Mouse (Mus musculus) embryonic facial prominence, embryonic 14.5 days (tissue): Measurements from ENCODE around the gene Kcnq4. TPM values are rescaled to one million over a fixed set of nuclear protein-coding genes. Genes with fewer than 3 reads are reported as not detected.

ENCODE experiments used
- ATAC-seq: fragments of 200-750 bp; cut with Nextera tagmentation; 2 replicates; pipeline ENCODE4 v1.8.0; 2017; ENCODE audit warnings: low read depth, moderate number of reproducible peaks, moderate TSS enrichment
- DNase-seq: peaks from one replicate; pipeline ENCODE4 v3.0.0-alpha.2; 2015; ENCODE audit warnings: low spot score
- H3K27ac ChIP-seq: fragments of 300-500 bp; sonication (generic); replicated peaks from 2 replicates; pipeline ENCODE4 v1.5.1; 2014; ENCODE audit warnings: low read depth, mild to moderate bottlenecking, low read length, moderate library complexity
- H3K27me3 ChIP-seq: fragments of 300-500 bp; sonication (generic); replicated peaks from 2 replicates; pipeline ENCODE4 v1.6.1; 2014; ENCODE audit warnings: low read length; ENCODE audit not compliant: control insufficient read depth, insufficient read depth
- H3K36me3 ChIP-seq: fragments of 300-500 bp; sonication (generic); 2 replicates; pipeline ENCODE4 v1.6.1; 2014; ENCODE audit warnings: low read length, mixed read lengths; ENCODE audit not compliant: control insufficient read depth, insufficient read depth
- H3K4me1 ChIP-seq: fragments of 300-500 bp; sonication (generic); 2 replicates; pipeline ENCODE4 v1.6.1; 2014; ENCODE audit warnings: antibody characterized with exemption, low read length; ENCODE audit not compliant: control insufficient read depth, insufficient read depth
- H3K4me2 ChIP-seq: fragments of 300-500 bp; sonication (generic); 2 replicates; pipeline ENCODE4 v1.6.1; 2014; ENCODE audit warnings: low read depth, mild to moderate bottlenecking, low read length, moderate library complexity, mixed read lengths
- H3K4me3 ChIP-seq: fragments of 300-500 bp; sonication (generic); 2 replicates; pipeline ENCODE4 v1.5.1; 2014; ENCODE audit warnings: low read depth, mild to moderate bottlenecking, low read length
- H3K9ac ChIP-seq: fragments of 300-500 bp; sonication (generic); 2 replicates; pipeline ENCODE4 v1.6.1; 2014; ENCODE audit warnings: low read depth, mild to moderate bottlenecking, low read length, moderate library complexity, mixed read lengths
- H3K9me3 ChIP-seq: fragments of 300-500 bp; sonication (generic); 2 replicates; pipeline ENCODE4 v1.6.1; 2016; ENCODE audit warnings: low read length; ENCODE audit not compliant: control insufficient read depth
- WGBS: fragments of 180-500 bp; shearing (Covaris S2); extraction: QIAGEN DNeasy Blood & Tissue Kit; methylation state at CpG from one replicate; pipeline ENCODE4 v1.1.7; 2014; 5-methylcytosine and 5-hydroxymethylcytosine counted together
- polyA plus RNA-seq: library from polyadenylated mRNA; unstranded; fragments of >200 nt; fragmentation: Nextera tagmentation; extraction: Ambion mirVana; gene quantifications from 2 replicates; pipeline ENCODE4 v1.2.1, GENCODE M21; 2014

Kcnq4 gene
- polyA plus RNA-seq, 1 experiment from 2014 or later, result 3.2 TPM

GRCm38 (mm10) chr4:120697799-120698484, 50.5 kb downstream of the Kcnq4 start:
- H3K9me3 ChIP-seq, result no peaks in the 10 kb centered on the region
- no peak for DNase-seq
- peak overlapping the region; percentile 28; the same call in 1 of the 2 replicates for H3K4me2 ChIP-seq
- H3K36me3 ChIP-seq, result no peaks in the 10 kb centered on the region
- H3K4me1 ChIP-seq, result no peaks in the 10 kb centered on the region
- no peak overlapping the region for H3K4me3 ChIP-seq
- peaks cover 19% of the 10 kb centered on the region for H3K27me3 ChIP-seq
- H3K27ac ChIP-seq, result no peak overlapping the region
- 18% methylated on average over 32 of the region's 35 CpGs for WGBS
- ATAC-seq, result no peak
- no peak overlapping the region for H3K9ac ChIP-seq

- H3K9ac ChIP-seq, result no peak overlapping the region
- H3K4me2 ChIP-seq, result no peak overlapping the region
- peaks cover 19% of the 10 kb centered on the region for H3K27me3 ChIP-seq
- 94% methylated on average over 8 of the region's 8 CpGs for WGBS
- ATAC-seq, result no peak
- H3K4me3 ChIP-seq, result no peak overlapping the region
- DNase-seq, result no peak
- no peaks in the 10 kb centered on the region for H3K9me3 ChIP-seq
- H3K4me1 ChIP-seq, result no peaks in the 10 kb centered on the region
- H3K27ac ChIP-seq, result no peak overlapping the region
- H3K36me3 ChIP-seq, result no peaks in the 10 kb centered on the region
Measured at GRCm38 (mm10) chr4:120697353-120697752, 51.1 kb downstream of the Kcnq4 start.

GRCm38 (mm10) chr4:120692717-120693116, 55.7 kb downstream of the Kcnq4 start:
- no peaks in the 10 kb centered on the region for H3K36me3 ChIP-seq
- no peak overlapping the region for H3K27ac ChIP-seq
- H3K4me1 ChIP-seq, result no peaks in the 10 kb centered on the region
- 0 out of 2 replicates have a peak, but pooled peaks cover 5% of the 10 kb centered on the region for H3K27me3 ChIP-seq
- no peak overlapping the region for H3K9ac ChIP-seq
- H3K4me2 ChIP-seq, result no peak overlapping the region
- no peak overlapping the region for H3K4me3 ChIP-seq
- 41% methylated on average over 10 of the region's 10 CpGs for WGBS
- DNase-seq, result peak; percentile 48
- H3K9me3 ChIP-seq, result no peaks in the 10 kb centered on the region
- ATAC-seq, result no peak

GRCm38 (mm10) chr4:120689317-120689716, 59.1 kb downstream of the Kcnq4 start:
- no peak overlapping the region for H3K4me2 ChIP-seq
- WGBS, result 63% methylated on average over 6 of the region's 6 CpGs
- no peak for ATAC-seq

GRCm38 (mm10) chr4:120687282-120687681, 61.1 kb downstream of the Kcnq4 start:
- H3K36me3 ChIP-seq, result no peaks in the 10 kb centered on the region
- H3K27me3 ChIP-seq, result no peaks in the 10 kb centered on the region
- 37% methylated on average over 6 of the region's 6 CpGs for WGBS
- H3K27ac ChIP-seq, result no peak overlapping the region
- H3K4me2 ChIP-seq, result no peak overlapping the region
- ATAC-seq, result no peak
- no peaks in the 10 kb centered on the region for H3K4me1 ChIP-seq
- H3K9me3 ChIP-seq, result no peaks in the 10 kb centered on the region
- DNase-seq, result no peak
- H3K9ac ChIP-seq, result no peak overlapping the region
- no peak overlapping the region for H3K4me3 ChIP-seq

More at GRCm38 (mm10) chr4:120689317-120689716, 59.1 kb downstream of the Kcnq4 start:
- H3K27ac ChIP-seq, result no peak overlapping the region
- H3K9me3 ChIP-seq, result no peaks in the 10 kb centered on the region
- H3K27me3 ChIP-seq, result no peaks in the 10 kb centered on the region
- H3K4me3 ChIP-seq, result no peak overlapping the region
- no peak for DNase-seq
- H3K36me3 ChIP-seq, result no peaks in the 10 kb centered on the region
- H3K9ac ChIP-seq, result no peak overlapping the region
- no peaks in the 10 kb centered on the region for H3K4me1 ChIP-seq

- Histone ChIP-seq H3K9ac (no peak overlapping the region), H3K4me3 (no peak overlapping the region), H3K27me3 (no peaks in the 10 kb centered on the region), H3K27ac (no peak overlapping the region), H3K4me1 (no peaks in the 10 kb centered on the region), H3K9me3 (no peaks in the 10 kb centered on the region), H3K4me2 (no peak overlapping the region), H3K36me3 (no peaks in the 10 kb centered on the region)
- DNase-seq (no peak), ATAC-seq (no peak)
- WGBS, result 48% methylated on average over 9 of the region's 9 CpGs
Measured at GRCm38 (mm10) chr4:120683278-120683997, 65.0 kb downstream of the Kcnq4 start.

GRCm38 (mm10) chr4:120682168-120682567, 66.2 kb downstream of the Kcnq4 start:
- ATAC-seq (no peak), DNase-seq (no peak)
- Histone ChIP-seq H3K9me3 (no peaks in the 10 kb centered on the region), H3K27me3 (no peaks in the 10 kb centered on the region), H3K4me2 (no peak overlapping the region), H3K27ac (no peak overlapping the region), H3K4me3 (no peak overlapping the region), H3K4me1 (no peaks in the 10 kb centered on the region), H3K36me3 (no peaks in the 10 kb centered on the region), H3K9ac (no peak overlapping the region)
- WGBS, result 28% methylated on average over 10 of the region's 10 CpGs

- Histone ChIP-seq H3K27ac (no peak overlapping the region), H3K9ac (no peak overlapping the region), H3K27me3 (no peaks in the 10 kb centered on the region), H3K4me1 (no peaks in the 10 kb centered on the region), H3K4me2 (no peak overlapping the region), H3K4me3 (no peak overlapping the region), H3K36me3 (no peaks in the 10 kb centered on the region), H3K9me3 (no peaks in the 10 kb centered on the region)
- DNase-seq (no peak), ATAC-seq (no peak)
- WGBS, result 54% methylated on average over 7 of the region's 7 CpGs
Measured at GRCm38 (mm10) chr4:120680953-120681352, 67.5 kb downstream of the Kcnq4 start.
